Mouse (Mus musculus): Measurements from ENCODE around the gene Enox1.

DNA sequence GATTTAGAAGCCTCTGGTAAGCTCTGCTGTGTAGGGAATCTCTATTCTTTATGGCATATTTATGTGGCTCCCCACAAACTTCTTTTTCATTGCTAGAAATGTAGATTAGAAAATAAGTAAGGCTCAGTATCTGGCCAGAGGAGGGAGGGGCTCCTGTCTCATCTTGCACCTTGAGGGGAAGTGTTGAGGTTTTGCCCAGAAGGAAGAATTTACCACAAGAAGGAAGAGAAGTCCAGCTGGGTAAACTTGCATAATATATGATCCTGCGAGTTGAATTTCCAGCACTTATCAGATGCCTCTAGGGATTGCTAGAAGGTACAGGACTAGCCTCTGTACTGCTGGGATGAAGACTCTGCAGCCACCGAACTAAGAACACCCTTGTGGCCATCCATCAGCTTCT is 259.8 kb downstream of the Enox1 start:
- TF ChIP-seq POLR2A (IDR thresholded peaks at IDR 0.05; ENCODE audit: low read depth, low read length) (no peak), CTCF (IDR thresholded peaks at IDR 0.05; ENCODE audit: extremely low read depth, insufficient read depth, insufficient read length, insufficient replicate concordance) (no peak)

Data from spleen, adult 2 months (tissue).